Mouse (Mus musculus): ENCODE data around the gene Tspyl4.
A peak's percentile ranks its signal among the peaks of the same experiment; 100 is the strongest.

Tspyl4 gene

DNA sequence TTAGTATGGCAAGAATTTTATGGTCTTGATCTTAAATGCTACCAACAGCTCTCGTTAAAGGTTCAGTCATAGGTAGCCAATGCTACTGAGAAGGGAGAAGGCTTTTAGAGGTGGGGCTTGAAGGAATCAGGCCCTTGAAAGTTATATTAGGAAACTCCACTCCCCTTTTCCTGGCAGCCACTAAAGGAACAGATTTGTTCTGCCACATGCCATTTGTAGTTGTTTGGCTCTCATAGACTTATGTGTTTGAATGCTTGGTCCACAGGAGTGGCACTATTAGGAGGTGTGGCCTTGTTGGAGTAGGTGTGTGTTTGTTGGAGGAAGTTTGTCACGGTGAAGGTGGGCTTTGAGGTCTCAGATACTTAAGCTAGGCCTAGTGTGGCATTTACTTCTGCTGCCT is 23.6 kb downstream of the Tspyl4 start:
- no peak for DNase-seq (ENCODE audit: low spot score in 2 of 2)

DNA sequence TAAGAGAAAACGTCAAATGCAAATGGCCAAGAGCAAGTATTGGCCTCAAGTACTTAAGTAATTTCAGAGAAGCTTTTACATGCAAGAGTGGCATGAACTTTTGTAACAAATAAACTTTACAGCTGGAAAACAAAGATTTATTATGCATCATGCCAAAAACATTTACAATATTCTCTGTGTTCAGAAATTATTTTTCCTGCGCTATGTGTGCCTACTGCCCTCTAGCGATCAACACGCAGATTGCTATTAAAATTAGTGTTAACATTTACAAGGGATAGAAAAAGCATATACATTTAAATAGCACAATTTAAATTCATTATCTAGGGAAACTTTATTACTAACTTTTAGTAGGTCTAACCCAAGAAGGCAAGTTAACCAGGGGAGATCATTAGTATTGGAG is 29.5 kb downstream of the Tspyl4 start:
- DNase-seq (ENCODE audit: low spot score in 2 of 2), result no peak

DNA sequence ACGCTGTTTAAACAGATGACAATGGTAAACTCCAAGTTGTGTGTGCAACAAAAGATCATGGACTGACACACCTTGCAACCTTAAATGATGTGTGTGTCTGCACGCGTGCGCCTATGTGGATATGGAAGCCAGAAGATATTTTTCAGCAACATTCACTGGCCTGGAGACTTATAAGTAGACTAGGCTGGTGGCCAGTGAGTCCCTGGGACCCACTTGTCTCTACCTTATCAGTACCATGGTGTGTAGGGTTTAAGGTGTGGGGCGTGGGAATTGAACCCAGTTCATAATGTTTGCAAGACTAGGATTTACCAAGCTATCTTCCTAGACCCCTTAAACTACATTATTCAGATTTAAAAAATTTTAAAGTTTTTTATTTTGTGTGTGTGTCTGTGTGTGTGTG is 29.9 kb downstream of the Tspyl4 start:
- DNase-seq (ENCODE audit: low spot score in 2 of 2), result no peak

DNA sequence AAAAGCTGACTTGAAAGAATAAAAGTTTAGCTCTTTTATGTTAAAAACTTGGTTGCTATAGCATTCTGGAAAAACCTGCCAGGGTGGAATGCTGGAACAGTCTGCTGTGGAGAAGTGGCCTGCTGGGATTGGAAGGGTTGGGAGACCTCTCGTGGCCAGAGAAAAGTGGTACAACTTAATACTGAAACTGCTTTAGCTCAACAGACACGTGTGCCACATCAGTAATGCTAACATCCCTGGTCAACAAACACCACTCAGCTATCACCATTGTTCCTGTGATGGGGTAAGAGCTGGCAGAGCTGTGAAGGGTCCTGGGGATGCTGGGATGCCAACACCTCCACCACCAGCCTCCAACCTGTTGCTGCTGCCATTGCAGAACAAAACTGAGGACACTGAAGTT is 31.1 kb downstream of the Tspyl4 start:
- peak; percentile 9 to 14 for DNase-seq (ENCODE audit: low spot score in 2 of 2)

DNA sequence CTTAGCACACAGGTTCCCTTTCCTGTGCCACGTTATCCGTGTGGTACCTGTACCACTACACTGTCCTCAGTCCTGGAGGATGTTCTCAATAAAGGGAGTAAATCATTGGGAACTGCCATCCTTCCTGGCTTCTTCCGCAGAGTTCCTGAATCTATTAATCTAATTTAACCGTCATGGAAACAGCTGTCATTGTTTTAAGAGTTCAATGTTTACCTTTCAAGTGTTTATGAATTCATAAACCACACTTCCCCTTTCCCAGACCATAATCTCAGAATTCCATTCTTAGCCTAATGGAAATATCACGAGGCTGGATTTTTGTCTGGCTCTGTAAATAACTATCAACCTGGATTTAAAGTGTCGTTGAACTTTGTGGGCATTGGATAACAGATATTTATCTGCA is 43.8 kb downstream of the Tspyl4 start:
- DNase-seq (ENCODE audit: low spot score in 2 of 2), result no peak

DNA sequence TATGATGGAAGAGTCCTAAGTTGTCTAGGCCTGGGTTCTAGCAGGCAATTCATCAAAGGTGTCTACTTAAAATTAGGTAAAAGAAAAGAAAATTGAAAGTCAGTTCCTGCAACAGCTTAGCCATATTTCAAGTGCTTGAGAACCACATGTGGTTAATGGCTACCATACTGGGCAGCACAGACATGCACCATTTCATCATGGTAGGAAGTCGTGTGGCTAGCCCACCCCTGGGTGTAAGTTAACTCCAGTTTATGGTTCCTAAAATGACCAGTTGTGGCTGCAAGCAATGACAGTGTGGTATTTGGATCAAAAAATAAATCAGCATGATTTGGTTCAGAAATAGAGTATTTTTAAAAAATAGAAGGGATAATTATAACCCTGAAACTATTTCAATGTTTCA is 44.6 kb downstream of the Tspyl4 start:
- no peak for DNase-seq (ENCODE audit: low spot score in 2 of 2)

Measured in urinary bladder, adult 18-20 months (tissue).